Mouse (Mus musculus): Measurements from ENCODE around the gene Taok2.

The Taok2 gene

DNA sequence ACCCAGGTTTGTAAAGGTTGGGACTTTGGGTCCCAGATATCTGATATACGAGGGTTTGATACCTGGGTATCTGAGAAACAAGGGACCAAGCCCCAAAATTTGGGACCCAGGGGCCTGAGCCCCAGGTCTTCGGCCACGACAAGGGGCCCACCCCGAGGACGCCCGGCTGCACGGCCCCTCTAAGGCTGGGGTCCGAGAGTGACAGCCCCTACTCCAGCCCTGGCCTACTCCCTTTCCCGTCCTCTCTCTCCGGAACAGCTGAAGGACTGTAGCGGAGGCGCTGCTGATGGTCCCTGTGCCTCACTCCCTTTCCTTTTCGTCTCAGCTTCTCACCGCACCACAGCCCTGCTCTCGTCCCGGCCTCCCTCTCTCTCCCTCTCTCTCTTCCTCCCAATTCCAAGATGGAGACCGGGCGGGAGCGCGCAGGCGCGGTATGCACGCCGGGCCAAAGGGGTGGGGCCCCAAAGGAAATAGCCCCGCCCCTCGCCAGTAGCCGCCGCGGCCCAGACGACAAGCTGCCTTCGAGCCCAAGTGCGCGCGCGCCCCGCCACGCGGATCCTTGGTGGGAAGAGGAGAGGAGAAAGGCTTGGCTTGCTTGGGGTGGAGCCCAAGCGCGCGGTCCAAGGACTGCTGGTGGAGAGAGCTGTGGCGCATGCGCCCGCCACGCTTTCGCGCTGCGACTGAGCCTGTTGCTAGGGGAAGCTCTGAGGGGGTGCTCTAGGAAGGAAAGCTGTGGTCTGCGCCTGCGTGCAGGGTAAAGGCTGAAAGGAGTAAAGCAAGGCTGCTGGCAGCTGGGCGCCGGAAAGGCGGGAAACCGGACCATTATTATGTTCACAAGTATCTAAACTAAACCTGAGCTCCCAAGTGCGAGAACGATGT lies at the start of gene Taok2:
Taok2 (minus strand) TSS at position 418 of the 879 bp plus-strand sequence.
- under 1% methylated on average over 56 of the region's 56 CpGs for WGBS

GRCm38 (mm10) chr7:126932652-126933051 lies 48.1 kb upstream of the Taok2 start:
- 85% methylated on average over 2 of the region's 2 CpGs for WGBS

DNA sequence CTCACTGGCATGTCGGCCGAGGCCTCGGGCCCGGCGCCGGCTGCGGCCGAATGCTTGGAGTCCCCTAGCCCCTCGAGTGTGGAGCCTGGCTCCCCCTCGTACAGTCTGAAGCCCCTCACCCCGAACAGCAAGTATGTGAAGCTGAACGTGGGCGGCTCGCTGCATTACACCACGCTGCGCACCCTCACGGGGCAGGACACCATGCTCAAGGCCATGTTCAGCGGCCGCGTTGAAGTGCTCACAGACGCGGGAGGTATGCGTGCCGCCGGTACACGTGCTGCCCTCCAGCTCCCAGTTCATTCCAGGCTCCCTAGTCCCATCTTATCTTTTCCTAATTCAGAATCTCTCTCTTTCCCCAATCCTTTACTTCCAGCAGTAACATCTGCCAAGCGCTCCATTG lies 44.5 kb upstream of the Taok2 start:
- WGBS, result 1% methylated on average over 27 of the region's 27 CpGs

DNA sequence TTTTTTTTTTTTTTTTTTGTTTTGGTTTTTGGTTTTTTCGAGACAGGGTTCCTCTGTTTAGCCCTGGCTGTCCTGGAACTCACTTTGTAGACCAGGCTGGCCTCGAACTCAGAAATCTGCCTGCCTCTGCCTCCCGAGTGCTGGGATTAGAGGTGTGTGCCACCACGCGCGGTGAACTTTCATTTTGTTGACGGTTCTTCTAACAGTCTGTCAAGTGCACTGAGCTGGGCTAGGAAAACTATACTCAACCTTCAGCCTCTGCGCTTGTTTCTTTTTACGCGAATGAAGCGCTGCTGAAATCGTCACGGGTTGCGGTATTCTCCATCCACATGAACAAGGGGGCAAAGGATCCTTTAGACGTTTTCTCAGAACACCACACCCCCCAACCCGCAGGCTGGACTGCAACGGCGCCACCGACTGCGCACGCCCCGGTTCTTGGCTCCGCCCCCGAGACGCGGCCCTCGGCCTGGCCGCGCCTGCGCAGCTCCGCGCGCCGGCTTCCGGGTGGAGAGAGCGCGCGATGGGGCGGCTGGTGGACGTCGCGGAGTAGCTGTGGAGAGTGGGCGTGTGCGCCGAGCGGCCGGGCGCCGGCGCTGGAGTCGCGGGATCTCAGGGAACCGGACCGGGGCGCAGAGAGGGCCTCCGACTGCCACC lies 44.0 kb upstream of the Taok2 start, which contains the start of gene Kctd13:
Kctd13 (plus strand) TSS at position 496 of the 654 bp plus-strand sequence.
- 2% methylated on average over 56 of the region's 56 CpGs for WGBS

DNA sequence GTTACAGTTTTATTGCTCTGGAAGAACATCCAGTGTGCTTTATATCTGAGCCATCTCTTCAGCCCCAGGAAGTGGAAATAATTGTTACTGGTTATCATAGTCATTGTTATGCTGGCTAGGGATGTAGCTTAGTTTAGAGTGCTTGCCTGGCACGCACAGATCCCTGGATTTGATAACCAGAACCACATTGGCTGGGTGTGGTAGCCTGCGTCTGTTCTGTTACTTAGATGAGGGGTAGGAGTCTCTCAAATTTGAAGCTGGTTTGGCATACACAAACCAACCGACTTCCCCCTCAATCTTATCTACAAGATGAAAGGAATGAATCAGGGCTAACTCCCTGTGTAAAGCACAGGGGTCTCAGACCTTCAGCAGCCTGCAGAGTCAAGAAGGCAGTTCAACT lies 41.8 kb upstream of the Taok2 start:
- WGBS, result 61% methylated on average over 3 of the region's 3 CpGs

GRCm38 (mm10) chr7:126923999-126924398 lies 39.5 kb upstream of the Taok2 start:
- WGBS, result 68% methylated on average over 5 of the region's 5 CpGs

DNA sequence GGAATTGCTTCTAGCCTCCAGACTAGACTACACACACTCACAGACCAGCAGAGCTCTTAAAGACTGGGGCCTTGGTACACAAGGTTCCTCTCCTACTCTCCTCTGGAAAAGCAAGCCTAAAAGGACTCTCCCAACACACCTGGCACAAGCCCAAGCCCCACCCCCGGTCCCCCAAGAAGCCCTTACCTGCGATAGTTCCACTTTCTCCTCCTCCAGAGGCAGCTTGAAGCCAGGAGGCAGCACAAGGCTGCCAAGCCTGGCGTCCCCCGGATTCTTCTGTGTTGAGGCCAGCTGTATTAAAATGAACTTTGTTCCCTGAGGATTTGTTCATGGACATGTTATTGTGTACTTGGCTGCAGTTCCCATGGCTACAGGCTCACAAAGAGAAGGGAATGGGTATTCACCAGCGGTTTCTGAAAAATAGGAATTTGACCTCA lies 38.1 kb upstream of the Taok2 start, which contains the start of gene Tmem219:
Tmem219 (minus strand) TSS at position 294 of the 437 bp plus-strand sequence.
- whole genome bisulfite sequencing, result 32% methylated on average over 5 of the region's 5 CpGs

DNA sequence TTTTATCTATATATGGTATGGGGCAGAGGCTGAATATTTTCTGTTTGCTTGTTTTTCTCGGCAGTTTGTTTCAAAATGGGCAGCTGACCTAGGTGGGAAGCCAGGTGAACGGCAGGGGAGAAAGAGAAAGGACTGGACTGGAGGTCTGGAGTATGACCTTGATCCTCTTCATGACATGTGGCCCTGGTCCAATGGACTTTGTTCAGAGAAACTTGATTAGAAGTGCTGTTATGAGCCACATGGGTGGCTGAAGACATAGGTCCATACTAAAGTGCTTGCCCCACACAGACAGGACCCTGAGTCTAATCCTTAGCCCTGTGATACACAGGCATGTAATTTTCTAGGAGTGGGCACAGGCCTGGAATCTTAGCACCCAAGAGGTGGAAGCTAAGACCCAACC lies 37.1 kb upstream of the Taok2 start:
- 88% methylated on average over 2 of the region's 2 CpGs for WGBS

- 74% methylated on average over 4 of the region's 4 CpGs for WGBS
Observed at GRCm38 (mm10) chr7:126919973-126920372, 35.5 kb upstream of the Taok2 start.

GRCm38 (mm10) chr7:126918356-126918755 lies 33.9 kb upstream of the Taok2 start:
- WGBS, result 73% methylated on average over 4 of the region's 4 CpGs

GRCm38 (mm10) chr7:126914844-126915243 lies 30.3 kb upstream of the Taok2 start:
- WGBS, result 91% methylated on average over 3 of the region's 3 CpGs

- 69% methylated on average over 3 of the region's 3 CpGs for WGBS
Observed at GRCm38 (mm10) chr7:126905590-126905989, 21.1 kb upstream of the Taok2 start.

- 98% methylated on average over 7 of the region's 9 CpGs for WGBS
Observed at GRCm38 (mm10) chr7:126899781-126900180, 15.3 kb upstream of the Taok2 start.

DNA sequence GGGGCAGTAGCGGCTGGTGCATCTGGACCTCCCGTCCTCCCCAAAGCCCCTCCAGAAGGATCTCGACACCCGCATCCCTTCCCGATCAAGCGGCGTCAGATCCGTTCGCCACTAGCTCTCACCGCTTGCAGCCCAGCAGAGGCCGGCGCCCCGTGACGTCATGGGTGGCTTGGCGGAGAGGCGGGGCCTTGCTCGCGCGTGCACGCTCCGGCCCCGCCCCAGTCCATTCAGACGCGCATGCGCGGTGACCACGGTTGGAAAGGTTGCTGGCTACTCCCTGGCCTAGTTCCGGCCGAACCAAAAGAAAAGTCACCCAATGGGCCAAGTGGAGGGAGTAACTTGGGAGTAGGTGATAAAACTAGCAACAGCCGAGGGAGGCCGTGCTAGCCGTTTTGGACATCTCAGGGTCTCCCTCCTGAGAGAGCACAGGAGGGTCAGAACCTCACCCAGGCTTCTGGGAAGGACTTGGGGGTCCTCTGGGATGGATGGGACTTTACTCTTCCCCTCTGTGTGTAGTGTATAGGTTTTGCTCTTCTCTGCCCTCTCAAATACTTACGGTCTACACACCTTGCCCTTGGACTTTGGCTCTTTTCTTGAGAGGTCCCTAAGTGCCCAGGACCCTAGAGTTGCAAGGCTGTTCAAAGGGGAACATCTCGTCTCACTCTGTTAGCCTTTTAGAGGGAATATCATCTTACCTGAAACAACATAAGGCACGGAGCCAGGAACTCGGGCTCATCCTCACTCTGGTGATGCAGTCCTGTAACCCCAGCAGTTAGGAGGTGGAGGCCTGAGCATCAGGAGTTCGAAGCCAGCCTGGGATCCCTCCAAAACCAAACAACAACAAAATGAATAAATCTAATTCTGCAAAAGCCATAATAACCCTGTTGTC lies 13.8 kb upstream of the Taok2 start:
- WGBS, result 12% methylated on average over 37 of the region's 37 CpGs

DNA sequence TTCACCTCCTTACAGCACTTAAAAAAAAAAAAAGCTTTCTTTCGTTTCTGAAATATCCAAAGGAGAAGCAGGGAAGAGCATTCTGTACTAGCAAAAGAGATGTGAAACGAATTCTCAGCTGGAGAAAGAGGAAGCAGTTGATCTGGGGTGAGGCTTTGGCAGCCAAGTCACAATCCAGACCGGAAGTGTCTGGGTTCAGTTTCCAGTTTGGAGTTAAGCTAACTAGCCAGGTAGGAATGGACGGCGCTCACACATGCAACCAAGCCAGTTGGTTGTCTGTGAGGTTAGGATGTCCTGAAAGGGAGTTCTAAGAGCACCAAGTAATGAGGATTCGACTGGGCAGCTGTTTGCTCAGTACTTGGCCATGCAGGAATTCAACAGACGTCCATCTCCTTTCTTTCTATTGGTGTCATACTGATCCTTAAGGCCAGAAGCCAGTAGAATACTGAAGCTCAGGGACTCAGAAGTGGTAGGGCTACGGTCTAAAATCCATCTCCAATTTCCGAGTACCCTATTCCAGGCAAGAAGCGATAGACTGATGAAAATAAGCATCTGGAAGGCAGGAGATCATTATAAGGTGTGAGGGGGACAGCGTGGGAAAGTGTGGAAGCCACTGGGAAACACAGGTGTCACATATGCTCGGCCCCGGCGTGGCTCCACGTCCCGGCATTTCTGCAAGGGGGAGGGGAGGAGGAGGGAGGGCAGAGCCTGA lies 13.0 kb upstream of the Taok2 start:
- 7% methylated on average over 16 of the region's 16 CpGs for WGBS

DNA sequence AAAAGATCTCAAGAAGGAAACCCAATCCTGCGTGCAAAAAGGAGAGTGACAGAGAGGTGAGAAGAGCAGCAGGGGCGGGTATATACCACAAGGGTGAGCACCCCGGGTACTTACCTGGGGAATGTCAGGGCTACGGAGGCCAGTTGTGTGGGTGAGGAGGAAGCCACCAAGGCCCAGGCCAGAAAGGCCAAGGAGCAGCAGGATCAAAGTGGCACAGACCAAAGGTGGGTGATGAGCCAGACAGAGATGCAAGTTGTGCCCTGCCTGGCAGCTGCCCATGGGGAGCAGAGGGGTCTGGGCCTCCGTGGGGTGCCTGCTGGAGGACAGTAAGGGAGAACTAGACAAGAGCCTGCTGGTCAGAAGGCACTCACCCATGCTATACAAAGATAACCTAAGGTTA lies 12.4 kb upstream of the Taok2 start:
- WGBS, result 90% methylated on average over 5 of the region's 5 CpGs

DNA sequence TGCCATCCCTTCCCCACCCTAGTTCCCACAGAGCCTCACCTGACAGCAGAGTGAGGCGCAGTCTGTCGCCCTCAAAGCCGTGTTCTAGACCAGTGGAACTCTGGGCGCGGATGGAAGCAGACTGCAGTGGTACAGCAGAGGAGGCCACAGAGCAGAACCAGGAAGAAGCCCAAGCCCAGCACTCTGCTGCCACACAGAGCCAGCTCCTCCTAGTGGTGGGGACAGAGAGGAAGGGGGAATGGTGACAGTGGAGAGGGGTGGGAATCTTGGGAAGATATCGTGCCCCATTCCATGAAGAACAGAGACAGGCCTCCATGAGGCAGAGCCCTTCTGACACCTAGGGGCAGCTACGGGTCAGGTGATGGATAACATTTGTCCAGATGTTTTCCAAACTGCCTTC lies 4.3 kb upstream of the Taok2 start:
- WGBS, result 69% methylated on average over 7 of the region's 7 CpGs

- WGBS, result 90% methylated on average over 5 of the region's 5 CpGs
Observed at GRCm38 (mm10) chr7:126887281-126887680, 2.8 kb upstream of the Taok2 start.

DNA sequence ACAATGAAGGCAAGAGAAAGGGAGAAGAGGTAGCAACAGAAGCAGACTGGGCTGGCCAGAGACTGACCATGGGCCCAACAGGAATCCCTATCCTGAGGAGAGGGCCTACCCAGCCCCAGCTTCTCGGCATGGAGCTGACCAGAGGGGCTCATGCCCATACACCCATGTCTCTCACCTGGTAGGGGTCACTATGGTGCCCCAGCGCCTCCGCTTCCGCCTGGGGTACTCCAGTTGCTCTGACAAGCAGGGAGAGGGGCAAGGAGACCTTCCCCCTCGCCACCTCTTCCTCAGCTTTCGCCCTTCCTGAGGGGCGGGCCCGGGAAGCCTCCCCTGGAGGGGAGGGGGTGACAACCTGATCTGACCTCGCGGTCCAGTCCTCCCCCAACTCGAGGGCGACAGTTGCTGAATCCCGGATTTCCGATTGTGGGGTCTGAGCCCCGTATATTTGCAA lies 747 bp downstream of the Taok2 start:
- WGBS, result under 1% methylated on average over 15 of the region's 15 CpGs

- 40% methylated on average over 6 of the region's 6 CpGs for WGBS
Observed at GRCm38 (mm10) chr7:126881040-126881439, 3.5 kb downstream of the Taok2 start.

DNA sequence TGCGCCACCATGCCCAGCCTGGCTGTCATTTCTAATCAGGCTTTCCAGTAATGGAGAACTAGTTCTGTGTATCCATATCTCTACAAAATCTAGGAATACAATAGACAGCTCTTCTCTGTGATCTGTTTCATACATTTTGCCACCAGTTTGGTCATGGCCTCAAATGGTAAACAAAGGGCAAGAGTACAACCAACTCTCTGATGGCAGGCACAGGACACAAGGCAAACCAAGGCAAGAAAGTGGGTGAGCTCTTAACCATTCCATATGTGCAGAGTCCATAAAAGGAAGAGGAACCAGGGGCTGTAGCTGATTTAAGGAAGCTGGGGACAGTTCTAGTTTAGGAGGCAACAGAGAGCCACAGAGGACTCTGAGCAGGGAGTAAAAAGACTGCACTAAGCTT lies 7.3 kb downstream of the Taok2 start:
- WGBS, result 97% methylated on average over 1 of the region's 1 CpGs

Data from cerebral cortex, adult 2 months (tissue).